Mouse (Mus musculus) MEL (cell line): ENCODE results near the gene Spc24. TPM values are rescaled to one million over a fixed set of nuclear protein-coding genes. Genes with fewer than 3 reads are reported as not detected.

Experiments
- DNase-seq: peaks from one replicate; pipeline ENCODE4 v3.0.0; 2011; ENCODE audit warnings: low read depth, low spot score
- H3K27ac ChIP-seq: 2 replicates; pipeline ENCODE4 v1.5.1; 2012; ENCODE audit warnings: low read depth, mild to moderate bottlenecking, control low read depth, low read length, moderate library complexity; ENCODE audit not compliant: control insufficient read depth
- H3K27me3 ChIP-seq, 2 experiments: fragments of 150-350 bp in 1 of 2; sonication (generic) in 1 of 2; 2 replicates each; pipeline ENCODE4 v1.6.1; 2012; ENCODE audit warnings: low read length in 2 of 2, mild to moderate bottlenecking in 2 of 2, improper control_type of control experiment in 1 of 2, moderate library complexity in 1 of 2; ENCODE audit not compliant: insufficient read depth in 2 of 2, control insufficient read depth in 1 of 2
- H3K36me3 ChIP-seq, 2 experiments: 2 replicates each; pipeline ENCODE4 v1.6.1; 2012 to 2014; ENCODE audit warnings: low read length in 2 of 2, improper control_type of control experiment in 1 of 2, inconsistent platforms in 1 of 2, mild to moderate bottlenecking in 1 of 2; ENCODE audit not compliant: insufficient read depth in 2 of 2, control insufficient read depth in 1 of 2
- H3K4me1 ChIP-seq, 2 experiments: fragments of 150-350 bp in 1 of 2; sonication (generic) in 1 of 2; 2 replicates each; pipeline ENCODE4 v1.6.1; 2012; ENCODE audit warnings: low read length in 2 of 2, improper control_type of control experiment in 1 of 2, mild to moderate bottlenecking in 1 of 2; ENCODE audit not compliant: insufficient read depth in 2 of 2, control insufficient read depth in 1 of 2
- H3K4me3 ChIP-seq, 2 experiments: fragments of 150-350 bp in 1 of 2; sonication (generic) in 1 of 2; 2 replicates each; pipeline ENCODE4 v1.5.1; 2012; ENCODE audit warnings: low read depth in 2 of 2, low read length in 2 of 2, mild to moderate bottlenecking in 2 of 2, moderate library complexity in 2 of 2, control low read depth in 1 of 2, improper control_type of control experiment in 1 of 2; ENCODE audit not compliant: control insufficient read depth in 1 of 2, insufficient read depth in 1 of 2
- H3K79me2 ChIP-seq: 2 replicates; pipeline ENCODE4 v1.6.1; 2012; ENCODE audit warnings: mild to moderate bottlenecking, low read length, moderate library complexity; ENCODE audit not compliant: control insufficient read depth, poor library complexity, insufficient read depth
- H3K9ac ChIP-seq: 2 replicates; pipeline ENCODE4 v1.6.1; 2012; ENCODE audit warnings: low read depth, mild to moderate bottlenecking, control low read depth, low read length, moderate library complexity; ENCODE audit not compliant: control insufficient read depth, poor library complexity, severe bottlenecking
- H3K9me3 ChIP-seq: fragments of 150-350 bp; sonication (generic); replicated peaks from 2 replicates; pipeline ENCODE4 v1.6.1; 2012; ENCODE audit warnings: mild to moderate bottlenecking, low read length, improper control_type of control experiment, moderate library complexity; ENCODE audit not compliant: insufficient read depth
- CHD1 ChIP-seq: IDR thresholded peaks from 2 replicates; pipeline ENCODE4 v1.6.1; 2012; ENCODE audit warnings: low read depth, mild to moderate bottlenecking, inconsistent platforms, low read length, improper control_type of control experiment
- CHD2 ChIP-seq: IDR thresholded peaks from 2 replicates; pipeline ENCODE4 v1.6.1; 2011; ENCODE audit warnings: low read length, improper control_type of control experiment
- CTCF ChIP-seq, 3 experiments: IDR thresholded peaks in 2 of 3; conservative IDR thresholded peaks in 1 of 3; 2 replicates each; pipeline ENCODE4 v1.5.1; 2011 to 2012; ENCODE audit warnings: low read length in 3 of 3, low read depth in 2 of 3, mild to moderate bottlenecking in 2 of 3, improper control_type of control experiment in 1 of 3, inconsistent platforms in 1 of 3, mixed read lengths in 1 of 3, moderate library complexity in 1 of 3; ENCODE audit not compliant: control insufficient read depth in 1 of 3, insufficient read depth in 1 of 3, poor library complexity in 1 of 3, severe bottlenecking in 1 of 3
- ELF1 ChIP-seq: IDR thresholded peaks from 2 replicates; pipeline ENCODE4 v1.6.1; 2014; ENCODE audit warnings: low read depth, mild to moderate bottlenecking, inconsistent platforms, low read length, improper control_type of control experiment, moderate library complexity
- EP300 ChIP-seq, 2 experiments: IDR thresholded peaks; 2 replicates each; pipeline ENCODE4 v1.6.1; 2011; ENCODE audit warnings: improper control_type of control experiment in 2 of 2, low read length in 2 of 2, low read depth in 1 of 2, mild to moderate bottlenecking in 1 of 2
- ETS1 ChIP-seq: IDR thresholded peaks from 2 replicates; pipeline ENCODE4 v1.6.1; 2012; ENCODE audit warnings: low read depth, mild to moderate bottlenecking, inconsistent platforms, low read length, improper control_type of control experiment, moderate library complexity
- GATA1 ChIP-seq: IDR thresholded peaks from 2 replicates; pipeline ENCODE4 v1.6.1; 2011; ENCODE audit warnings: low read depth, low read length, improper control_type of control experiment
- HCFC1 ChIP-seq: IDR thresholded peaks from 2 replicates; pipeline ENCODE4 v1.6.1; 2012; ENCODE audit warnings: low read depth, mild to moderate bottlenecking, inconsistent platforms, low read length, improper control_type of control experiment, moderate library complexity
- JUND ChIP-seq: IDR thresholded peaks from 2 replicates; pipeline ENCODE4 v1.6.1; 2011; ENCODE audit warnings: low read depth, mild to moderate bottlenecking, improper control_type of control experiment, low read length
- KAT2A ChIP-seq: conservative IDR thresholded peaks from 2 replicates; pipeline ENCODE4 v1.6.1; 2012; ENCODE audit warnings: low read depth, low read length, improper control_type of control experiment, inconsistent platforms
- MAX ChIP-seq: IDR thresholded peaks from 2 replicates; pipeline ENCODE4 v1.6.1; 2011; ENCODE audit warnings: low read length, improper control_type of control experiment
- MAZ ChIP-seq: IDR thresholded peaks from 2 replicates; pipeline ENCODE4 v1.6.1; 2012; ENCODE audit warnings: low read depth, mild to moderate bottlenecking, inconsistent platforms, low read length, improper control_type of control experiment
- MEF2A ChIP-seq: IDR thresholded peaks from 2 replicates; pipeline ENCODE4 v1.6.1; 2014; ENCODE audit warnings: low read depth, mild to moderate bottlenecking, inconsistent platforms, low read length, improper control_type of control experiment; ENCODE audit not compliant: poor library complexity, insufficient replicate concordance, severe bottlenecking; ENCODE audit errors: extremely low read depth
- MXI1 ChIP-seq: IDR thresholded peaks from 2 replicates; pipeline ENCODE4 v1.6.1; 2011; ENCODE audit warnings: mild to moderate bottlenecking, low read depth, low read length, improper control_type of control experiment
- MYB ChIP-seq: IDR thresholded peaks from 2 replicates; pipeline ENCODE4 v1.6.1; 2011; ENCODE audit warnings: mild to moderate bottlenecking, low read depth, low read length, improper control_type of control experiment
- MYC ChIP-seq: IDR thresholded peaks from 2 replicates; pipeline ENCODE4 v1.6.1; 2011; ENCODE audit warnings: low read depth, mild to moderate bottlenecking, low read length, improper control_type of control experiment, moderate library complexity
- NRF1 ChIP-seq: IDR thresholded peaks from 2 replicates; pipeline ENCODE4 v1.6.1; 2014; ENCODE audit warnings: low read depth, mild to moderate bottlenecking, inconsistent platforms, low read length, improper control_type of control experiment, moderate library complexity; ENCODE audit not compliant: poor library complexity, insufficient read depth, severe bottlenecking
- POLR2A ChIP-seq, 2 experiments: IDR thresholded peaks; 2 replicates each; pipeline ENCODE4 v1.6.1; 2011 to 2012; ENCODE audit warnings: low read length in 2 of 2, mild to moderate bottlenecking in 2 of 2, control low read depth in 1 of 2, improper control_type of control experiment in 1 of 2, low read depth in 1 of 2, moderate library complexity in 1 of 2; ENCODE audit not compliant: control insufficient read depth in 1 of 2, insufficient read depth in 1 of 2, poor library complexity in 1 of 2
- POLR2AphosphoS2 ChIP-seq: IDR thresholded peaks from 2 replicates; pipeline ENCODE4 v1.6.1; 2011; ENCODE audit warnings: low read length, improper control_type of control experiment
- RAD21 ChIP-seq: IDR thresholded peaks from 2 replicates; pipeline ENCODE4 v1.6.1; 2011; ENCODE audit warnings: mild to moderate bottlenecking, low read depth, low read length, improper control_type of control experiment
- SIN3A ChIP-seq: IDR thresholded peaks from 2 replicates; pipeline ENCODE4 v1.6.1; 2012; ENCODE audit warnings: low read length, improper control_type of control experiment, inconsistent platforms
- TBP ChIP-seq: IDR thresholded peaks from 2 replicates; pipeline ENCODE4 v1.8.0; 2011; ENCODE audit warnings: low read depth, low read length, improper control_type of control experiment
- TCF12 ChIP-seq: IDR thresholded peaks from 2 replicates; pipeline ENCODE4 v1.6.1; 2014; ENCODE audit warnings: low read depth, mild to moderate bottlenecking, inconsistent platforms, low read length, improper control_type of control experiment, moderate library complexity
- UBTF ChIP-seq: IDR thresholded peaks from 2 replicates; pipeline ENCODE4 v1.6.1; 2012; ENCODE audit warnings: low read depth, mild to moderate bottlenecking, inconsistent platforms, low read length, improper control_type of control experiment, moderate library complexity, borderline replicate concordance; ENCODE audit not compliant: insufficient read depth
- USF1 ChIP-seq: IDR thresholded peaks from 2 replicates; pipeline ENCODE4 v1.6.1; 2014; ENCODE audit warnings: low read depth, mild to moderate bottlenecking, inconsistent platforms, low read length, improper control_type of control experiment, moderate library complexity
- USF2 ChIP-seq, 2 experiments: IDR thresholded peaks; 2 replicates each; pipeline ENCODE4 v1.6.1; 2011 to 2012; ENCODE audit warnings: improper control_type of control experiment in 2 of 2, low read length in 2 of 2, borderline replicate concordance in 1 of 2, inconsistent platforms in 1 of 2, low read depth in 1 of 2, mild to moderate bottlenecking in 1 of 2; ENCODE audit not compliant: insufficient read depth in 1 of 2
- ZC3H11A ChIP-seq: IDR thresholded peaks from 2 replicates; pipeline ENCODE4 v1.6.1; 2012; ENCODE audit warnings: low read depth, mild to moderate bottlenecking, inconsistent platforms, low read length, improper control_type of control experiment
- ZMIZ1 ChIP-seq: IDR thresholded peaks from 2 replicates; pipeline ENCODE4 v1.6.1; 2012; ENCODE audit warnings: low read depth, mild to moderate bottlenecking, inconsistent platforms, low read length, improper control_type of control experiment, moderate library complexity
- polyA plus RNA-seq, 2 experiments: library from polyadenylated mRNA; stranded (reverse) in 1 of 2; unstranded in 1 of 2; fragments of >175 nt in 1 of 2; fragments of >200 nt in 1 of 2; gene quantifications; 2 replicates each; pipeline versions ENCODE4 v1.2.1 to v1.2.4; 2012; ENCODE audit warnings: low replicate concordance in 2 of 2, low read depth in 1 of 2; ENCODE audit not compliant: insufficient read length in 2 of 2, insufficient read depth in 1 of 2, missing spikeins in 1 of 2
- total RNA-seq: library from RNA; depleted of rRNA; stranded (reverse); fragments of 300-350 nt; gene quantifications from 2 replicates; pipeline ENCODE4 v1.2.3, GENCODE M21; 2012

Spc24 gene
- total and polyA plus RNA-seq, 3 experiments: 304 to 377 TPM; not detected in 1

DNA sequence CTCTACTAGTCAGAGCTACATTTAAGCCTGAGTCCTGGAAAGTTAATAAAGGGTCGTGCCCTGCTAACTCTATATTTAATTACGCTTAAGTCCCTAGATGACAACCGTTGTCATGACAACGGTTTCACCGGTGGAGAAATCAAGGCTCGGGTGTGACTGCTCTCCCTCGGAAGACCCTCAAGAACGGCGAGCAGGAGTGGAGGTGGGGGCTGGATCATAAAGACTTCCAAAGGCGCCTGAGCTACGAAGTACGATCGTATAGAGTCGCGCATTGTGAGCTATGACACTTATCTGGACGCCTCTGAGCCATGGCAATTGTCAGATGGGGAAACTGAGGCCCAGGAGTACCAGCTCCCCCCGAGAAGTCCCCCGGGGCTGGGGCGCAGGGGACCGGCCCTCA is 385 bp downstream of the Spc24 start:
- Histone ChIP-seq H3K79me2 (peaks cover 25% of the 10 kb centered on the region), H3K36me3 (peaks cover 0 to 24% of the 10 kb centered on the region in 2 experiments; a peak in 3 of 4 replicates), H3K27me3 (no peaks in the 10 kb centered on the region), H3K9ac (peak overlapping the region; percentile 79), H3K9me3 (no peaks in the 10 kb centered on the region), H3K27ac (peak overlapping the region; percentile 52), H3K4me1 (peaks cover 9 to 31% of the 10 kb centered on the region in 2 experiments), H3K4me3 (peak overlapping the region; percentile 71 to 78)
- DNase-seq: no peak
- TF ChIP-seq CHD1 (0 out of 2 replicates have a peak, but pooled peaks have one; percentile 41), ZC3H11A (peak; percentile 23; the same call in 1 of the 2 replicates), CTCF (IDR thresholded peaks at IDR 0.05 in 2 of 3, conservative IDR thresholded peaks at IDR 0.05 in 1 of 3; ENCODE audit: control insufficient read depth in 1 of 3, insufficient read depth in 1 of 3, low read depth in 2 of 3, low read length in 3 of 3, poor library complexity in 1 of 3, severe bottlenecking in 1 of 3) (no peak), MAZ (peak; percentile 10; the same call in 1 of the 2 replicates)

DNA sequence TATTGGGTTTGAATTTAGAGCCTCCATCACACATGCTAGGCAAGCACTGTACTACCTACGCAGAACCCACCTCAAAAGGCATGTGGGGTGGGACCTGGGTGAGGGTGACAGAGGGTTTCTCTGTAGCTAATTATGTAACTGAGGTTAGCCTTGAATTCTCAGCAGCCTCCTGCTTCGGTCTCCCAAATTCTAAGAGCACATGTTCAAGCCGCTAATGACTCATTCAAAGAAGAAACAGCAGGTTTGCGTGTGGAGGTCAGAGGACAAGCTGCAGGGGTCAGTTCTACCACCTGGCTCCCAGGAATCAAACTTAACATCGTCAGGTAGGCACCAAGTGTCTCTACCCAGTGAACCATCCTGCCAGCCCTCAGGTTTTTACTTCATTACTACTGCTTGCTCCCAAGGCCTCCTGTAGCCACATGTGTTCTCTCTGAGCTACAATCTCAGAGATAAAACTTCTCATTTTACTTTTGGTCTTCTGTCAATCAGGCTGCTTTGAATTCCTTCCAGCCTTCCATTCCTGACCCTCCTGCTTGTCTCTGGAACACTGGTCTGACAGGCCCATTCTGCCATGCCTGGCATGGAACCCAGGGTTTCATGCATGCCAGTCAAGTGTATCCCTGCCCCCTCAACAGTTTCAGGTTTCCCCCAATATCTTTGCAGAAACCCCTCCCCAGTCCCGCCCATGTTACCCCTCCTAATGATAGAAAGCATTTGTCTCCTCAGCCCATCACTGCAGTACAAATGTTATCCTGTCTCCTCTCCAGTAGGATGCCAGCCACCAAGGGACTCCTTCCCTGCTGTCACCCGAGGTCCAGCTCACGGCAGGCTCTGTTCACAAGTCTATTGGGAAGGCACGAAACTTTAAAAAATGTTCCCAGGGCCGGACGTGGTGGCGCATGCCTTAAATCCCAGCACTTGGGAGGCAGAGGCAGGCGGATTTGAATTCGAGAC is 1.2 kb downstream of the Spc24 start:
- peak overlapping the region; percentile 79 for H3K9ac ChIP-seq
- H3K79me2 ChIP-seq: peaks cover 25% of the 10 kb centered on the region
- DNase-seq: peak; percentile 65
- no peaks in the 10 kb centered on the region for H3K27me3 ChIP-seq
- H3K9me3 ChIP-seq: no peaks in the 10 kb centered on the region
- H3K36me3 ChIP-seq: peaks cover 0 to 24% of the 10 kb centered on the region in 2 experiments; a peak in 3 of 4 replicates
- H3K4me1 ChIP-seq: peaks cover 9 to 31% of the 10 kb centered on the region in 2 experiments
- no peak overlapping the region for H3K27ac ChIP-seq
- peak overlapping the region; percentile 71 to 78 for H3K4me3 ChIP-seq
- TF ChIP-seq MAX (peak; percentile 81), RAD21 (no peak), SIN3A (no peak), ZC3H11A (no peak), MYC (peak; percentile 70; the same call in 1 of the 2 replicates), GATA1 (no peak), TBP (no peak), TCF12 (no peak), UBTF (no peak), CTCF (IDR thresholded peaks at IDR 0.05 in 2 of 3, conservative IDR thresholded peaks at IDR 0.05 in 1 of 3; ENCODE audit: control insufficient read depth in 1 of 3, insufficient read depth in 1 of 3, low read depth in 2 of 3, low read length in 3 of 3, poor library complexity in 1 of 3, severe bottlenecking in 1 of 3) (no peak), MEF2A (no peak), MXI1 (peak; percentile 68), EP300 (IDR thresholded peaks at IDR 0.05; ENCODE audit: low read depth in 1 of 2, low read length in 2 of 2) (no peak), POLR2A (IDR thresholded peaks at IDR 0.05; ENCODE audit: control insufficient read depth in 1 of 2, insufficient read depth in 1 of 2, low read depth in 1 of 2, low read length in 2 of 2, poor library complexity in 1 of 2) (peak in 1 of 2 experiments; percentile 10; a peak in 1 of 4 replicates), NRF1 (no peak), KAT2A (no peak), CHD2 (no peak), HCFC1 (no peak), USF1 (no peak), MYB (no peak), ETS1 (0 out of 2 replicates have a peak, but pooled peaks have one; percentile 23), POLR2AphosphoS2 (no peak), USF2 (IDR thresholded peaks at IDR 0.05; ENCODE audit: borderline replicate concordance in 1 of 2, insufficient read depth in 1 of 2, low read depth in 1 of 2, low read length in 2 of 2) (no peak), JUND (no peak), ELF1 (no peak), ZMIZ1 (no peak)
